Mouse (Mus musculus) liver, adult 2 months (tissue): ENCODE data around the gene Fkbp3. TPM values are rescaled to one million over a fixed set of nuclear protein-coding genes. Genes with fewer than 3 reads are reported as not detected.

ENCODE experiments used
- DNase-seq: peaks from one replicate; pipeline ENCODE4 v3.0.0-alpha.2; 2011; ENCODE audit warnings: low read depth, low spot score; ENCODE audit errors: extremely low read depth
- H3K27ac ChIP-seq: fragments of 200-500 bp; replicated peaks from 2 replicates; pipeline ENCODE4 v1.5.1; 2012; ENCODE audit warnings: low read depth, mild to moderate bottlenecking, control low read depth, inconsistent platforms, low read length; ENCODE audit not compliant: insufficient read depth
- H3K27me3 ChIP-seq: fragments of 200-500 bp; 2 replicates; pipeline ENCODE4 v1.6.1; 2012; ENCODE audit warnings: mild to moderate bottlenecking, moderate library complexity, low read length, inconsistent platforms; ENCODE audit not compliant: control insufficient read depth, insufficient read depth
- H3K36me3 ChIP-seq: fragments of 200-500 bp; 2 replicates; pipeline ENCODE4 v1.6.1; 2012; ENCODE audit warnings: low read length, inconsistent platforms; ENCODE audit not compliant: control insufficient read depth, insufficient read depth
- H3K4me1 ChIP-seq: fragments of 200-500 bp; 2 replicates; pipeline ENCODE4 v1.6.1; 2011; ENCODE audit warnings: low read length; ENCODE audit not compliant: control insufficient read depth, insufficient read depth
- H3K4me3 ChIP-seq: fragments of 200-500 bp; 2 replicates; pipeline ENCODE4 v1.5.1; 2011; ENCODE audit warnings: low read depth, mild to moderate bottlenecking, control low read depth, low read length, moderate library complexity; ENCODE audit not compliant: insufficient read depth
- H3K79me2 ChIP-seq: fragments of 200-500 bp; 2 replicates; pipeline ENCODE4 v1.6.1; 2012; ENCODE audit warnings: inconsistent platforms, mild to moderate bottlenecking, low read length, moderate library complexity; ENCODE audit not compliant: control insufficient read depth, insufficient read depth
- H3K9ac ChIP-seq: fragments of 200-500 bp; 2 replicates; pipeline ENCODE4 v1.6.1; 2012; ENCODE audit warnings: low read depth, mild to moderate bottlenecking, control low read depth, inconsistent platforms, low read length
- CTCF ChIP-seq: fragments of 200-500 bp; IDR thresholded peaks from 2 replicates; pipeline ENCODE4 v1.5.1; 2011; ENCODE audit warnings: low read depth, low read length, control low read depth
- POLR2A ChIP-seq: fragments of 200-500 bp; IDR thresholded peaks from 2 replicates; pipeline ENCODE4 v1.6.1; 2011; ENCODE audit warnings: low read length, control low read depth; ENCODE audit not compliant: insufficient read depth; ENCODE audit errors: extremely low read depth
- WGBS: fragments of 180-500 bp; shearing (Covaris S2); methylation state at CpG from one replicate; pipeline ENCODE4 v1.1.7; 2018; 5-methylcytosine and 5-hydroxymethylcytosine counted together
- polyA plus RNA-seq: library from polyadenylated mRNA; depleted of rRNA; stranded (reverse); fragments of >200 nt; gene quantifications from 2 replicates; pipeline ENCODE4 v1.2.3, GENCODE M21; 2012
- total RNA-seq: library from RNA; depleted of rRNA; stranded (reverse); fragments of >200 nt; gene quantifications from 2 replicates; pipeline ENCODE4 v1.2.3, GENCODE M21; 2014

The Fkbp3 gene
- total and polyA plus RNA-seq, 2 experiments: 25.2 to 30.6 TPM

GRCm38 (mm10) chr12:65074651-65075050, 844 bp upstream of the Fkbp3 start:
- Histone ChIP-seq H3K4me3 (peak overlapping the region; percentile 54; the same call in 1 of the 2 replicates), H3K27ac (0 out of 2 replicates have a peak overlapping the region, but pooled peaks have one; percentile 29), H3K9ac (no peak overlapping the region), H3K79me2 (no peaks in the 10 kb centered on the region; the same call in 1 of the 2 replicates), H3K27me3 (no peaks in the 10 kb centered on the region), H3K4me1 (peaks cover 5% of the 10 kb centered on the region; the same call in 1 of the 2 replicates), H3K36me3 (no peaks in the 10 kb centered on the region)
- WGBS: 14% methylated on average over 7 of the region's 7 CpGs
- no peak for TF ChIP-seq POLR2A
- no peak for TF ChIP-seq CTCF
- peak; percentile 53 for DNase-seq

GRCm38 (mm10) chr12:65072911-65073610, 746 bp downstream of the Fkbp3 start:
- WGBS: 4% methylated on average over 21 of the region's 21 CpGs
- Histone ChIP-seq H3K4me3 (peak overlapping the region; percentile 87), H3K4me1 (peaks cover 5% of the 10 kb centered on the region; the same call in 1 of the 2 replicates), H3K79me2 (no peaks in the 10 kb centered on the region; the same call in 1 of the 2 replicates), H3K36me3 (peaks cover 8% of the 10 kb centered on the region), H3K27ac (peak overlapping the region; percentile 56), H3K9ac (peak overlapping the region; percentile 87), H3K27me3 (no peaks in the 10 kb centered on the region)
- TF ChIP-seq CTCF (no peak), POLR2A (no peak)
- DNase-seq: no peak

GRCm38 (mm10) chr12:65068409-65068808, 5.4 kb downstream of the Fkbp3 start:
- Histone ChIP-seq H3K36me3 (peaks cover 24% of the 10 kb centered on the region), H3K27me3 (no peaks in the 10 kb centered on the region), H3K4me1 (no peaks in the 10 kb centered on the region), H3K4me3 (no peak overlapping the region), H3K79me2 (no peaks in the 10 kb centered on the region), H3K9ac (no peak overlapping the region), H3K27ac (no peak overlapping the region)
- no peak for DNase-seq
- WGBS: 77% methylated on average over 4 of the region's 4 CpGs
- no peak for TF ChIP-seq CTCF
- TF ChIP-seq POLR2A: no peak

- no peaks in the 10 kb centered on the region for H3K79me2 ChIP-seq
- WGBS: 41% methylated on average over 3 of the region's 3 CpGs
- no peaks in the 10 kb centered on the region for H3K27me3 ChIP-seq
- H3K36me3 ChIP-seq: peaks cover 36% of the 10 kb centered on the region
- no peak for DNase-seq
- H3K4me1 ChIP-seq: no peaks in the 10 kb centered on the region
- no peak overlapping the region for H3K9ac ChIP-seq
- H3K27ac ChIP-seq: no peak overlapping the region
- TF ChIP-seq POLR2A: no peak
- TF ChIP-seq CTCF: no peak
- H3K4me3 ChIP-seq: no peak overlapping the region
Observed at GRCm38 (mm10) chr12:65066234-65066633, 7.6 kb downstream of the Fkbp3 start.

- H3K27ac ChIP-seq: no peak overlapping the region
- no peaks in the 10 kb centered on the region for H3K4me1 ChIP-seq
- no peak overlapping the region for H3K4me3 ChIP-seq
- WGBS: 65% methylated on average over 2 of the region's 2 CpGs
- no peaks in the 10 kb centered on the region for H3K27me3 ChIP-seq
- DNase-seq: no peak
- no peak for TF ChIP-seq CTCF
- TF ChIP-seq POLR2A: no peak
- peaks cover 44% of the 10 kb centered on the region for H3K36me3 ChIP-seq
- H3K79me2 ChIP-seq: no peaks in the 10 kb centered on the region
- no peak overlapping the region for H3K9ac ChIP-seq
Observed at GRCm38 (mm10) chr12:65065241-65065640, 8.6 kb downstream of the Fkbp3 start.

GRCm38 (mm10) chr12:65061082-65061481, 12.7 kb downstream of the Fkbp3 start:
- DNase-seq: no peak
- Histone ChIP-seq H3K9ac (no peak overlapping the region), H3K4me3 (no peak overlapping the region), H3K36me3 (peaks cover 53% of the 10 kb centered on the region), H3K27ac (no peak overlapping the region), H3K4me1 (no peaks in the 10 kb centered on the region), H3K27me3 (no peaks in the 10 kb centered on the region), H3K79me2 (no peaks in the 10 kb centered on the region)
- TF ChIP-seq POLR2A (no peak), CTCF (no peak)
